Mouse (Mus musculus) megakaryocyte, adult 5-6 weeks (primary cell): ENCODE data around the gene Strc. TPM values are rescaled to one million over a fixed set of nuclear protein-coding genes. Genes with fewer than 3 reads are reported as not detected.

Experiments
- ATAC-seq: 2 replicates; pipeline ENCODE4 v1.8.0; 2016; ENCODE audit warnings: mild to moderate bottlenecking, inconsistent platforms; ENCODE audit not compliant: poor library complexity, severe bottlenecking
- total RNA-seq, 2 experiments: library from RNA; stranded (forward) in 1 of 2; stranded (reverse) in 1 of 2; fragments of 153-499, 151-499 nt in 1 of 2; fragments of 221-1000, 200-1000 nt in 1 of 2; gene quantifications; 2 replicates each; pipeline versions ENCODE4 v1.2.3 to v1.2.4; 2015 to 2017

Gene Strc
- total RNA-seq, 2 experiments from 2014 or later, result not detected

- no peak for ATAC-seq
These were observed 29.5 kb downstream of the Strc start, which contains the start of gene Ckmt1 for GRCm38 (mm10) chr2:121357494-121357893. TSS of gene Ckmt1 (plus strand) at chr2:121357714.

- peak; percentile 99 for ATAC-seq
These were observed 32.0 kb downstream of the Strc start, which contains the start of gene Ppip5k1 for GRCm38 (mm10) chr2:121354820-121355592. TSS of gene Ppip5k1 (minus strand) at chr2:121355396.

GRCm38 (mm10) chr2:121354378-121354777, 32.6 kb downstream of the Strc start:
- ATAC-seq, result no peak

- no peak for ATAC-seq
These were observed 33.8 kb downstream of the Strc start for GRCm38 (mm10) chr2:121353156-121353555.

- ATAC-seq, result no peak
These were observed 47.9 kb downstream of the Strc start for GRCm38 (mm10) chr2:121339057-121339456.

- ATAC-seq, result no peak
These were observed 57.5 kb downstream of the Strc start for GRCm38 (mm10) chr2:121329492-121329891.

GRCm38 (mm10) chr2:121323693-121324470, 63.1 kb downstream of the Strc start:
- no peak for ATAC-seq

GRCm38 (mm10) chr2:121323041-121323440, 63.9 kb downstream of the Strc start:
- no peak for ATAC-seq

- no peak for ATAC-seq
These were observed 70.7 kb downstream of the Strc start for GRCm38 (mm10) chr2:121316278-121316677.

Other genes with a start within 250 kb of the Strc start
- 9.1 and 13.4 TPM in 2 replicates for gene Adal, start 246.7 kb downstream of the Strc start, total RNA-seq (2015)
- gene Adal, start 246.7 kb downstream of the Strc start, total RNA-seq (2017), result 6.5 and 8.5 TPM in 2 replicates
- gene Lcmt2, start 246.5 kb downstream of the Strc start, total RNA-seq (2015), result 5.9 and 6.5 TPM in 2 replicates
- 4.2 and 6.5 TPM in 2 replicates for gene Lcmt2, start 246.5 kb downstream of the Strc start, total RNA-seq (2017)
- 45.1 and 45.5 TPM in 2 replicates for gene Tubgcp4, start 216.5 kb downstream of the Strc start, total RNA-seq (2015)
- gene Tubgcp4, start 216.5 kb downstream of the Strc start, total RNA-seq (2017), result 34.3 and 42.9 TPM in 2 replicates
- gene Zscan29, start 216.0 kb downstream of the Strc start, total RNA-seq (2015), result 24.3 and 27.1 TPM in 2 replicates
- 27.0 and 37.4 TPM in 2 replicates for gene Zscan29, start 216.0 kb downstream of the Strc start, total RNA-seq (2017)
- 8.3 and 10.3 TPM in 2 replicates for gene Trp53bp1, start 115.8 kb downstream of the Strc start, total RNA-seq (2015)
- gene Trp53bp1, start 115.8 kb downstream of the Strc start, total RNA-seq (2017), result 4.6 and 7.9 TPM in 2 replicates
- gene Map1a, start 97.6 kb downstream of the Strc start, total RNA-seq (2015), result 0.96 TPM in 1 of 2 replicates, not detected in the other
- 0.04 and 0.08 TPM in 2 replicates for gene Map1a, start 97.6 kb downstream of the Strc start, total RNA-seq (2017)
- 4.5 and 6.5 TPM in 2 replicates for gene Ppip5k1, start 31.8 kb downstream of the Strc start, total RNA-seq (2015)
- gene Ppip5k1, start 31.8 kb downstream of the Strc start, total RNA-seq (2017), result 8.8 and 12.5 TPM in 2 replicates
- not detected in 2 replicates for gene Ckmt1, start 29.5 kb downstream of the Strc start, total RNA-seq (2015)
- gene Ckmt1, start 29.5 kb downstream of the Strc start, total RNA-seq (2017), result not detected in 2 replicates
- gene Pdia3, start 26.6 kb upstream of the Strc start, total RNA-seq (2015), result 273 and 278 TPM in 2 replicates
- gene Pdia3, start 26.6 kb upstream of the Strc start, total RNA-seq (2017), result 222 and 236 TPM in 2 replicates
- gene Catsper2, start 26.6 kb upstream of the Strc start, total RNA-seq (2015), result 0.98 and 2.1 TPM in 2 replicates
- gene Catsper2, start 26.6 kb upstream of the Strc start, total RNA-seq (2017), result 0.89 and 1.4 TPM in 2 replicates
- gene Ell3, start 57.1 kb upstream of the Strc start, total RNA-seq (2015), result not detected in 2 replicates
- not detected in 2 replicates for gene Ell3, start 57.1 kb upstream of the Strc start, total RNA-seq (2017)
- 390 and 393 TPM in 2 replicates for gene Serf2, start 62.0 kb upstream of the Strc start, total RNA-seq (2015)
- gene Serf2, start 62.0 kb upstream of the Strc start, total RNA-seq (2017), result 216 and 267 TPM in 2 replicates
- 68.9 and 78.0 TPM in 2 replicates for gene Hypk, start 66.1 kb upstream of the Strc start, total RNA-seq (2015)
- gene Hypk, start 66.1 kb upstream of the Strc start, total RNA-seq (2017), result 58.5 and 73.2 TPM in 2 replicates
- gene Serinc4, start 69.6 kb upstream of the Strc start, total RNA-seq (2015), result not detected in 2 replicates
- gene Serinc4, start 69.6 kb upstream of the Strc start, total RNA-seq (2017), result 0.22 TPM in 1 of 2 replicates, not detected in the other
- 39.0 and 40.4 TPM in 2 replicates for gene Mfap1b, start 86.9 kb upstream of the Strc start, total RNA-seq (2015)
- gene Mfap1b, start 86.9 kb upstream of the Strc start, total RNA-seq (2017), result 42.2 and 48.4 TPM in 2 replicates
- 22.1 and 24.2 TPM in 2 replicates for gene Mfap1a, start 119.5 kb upstream of the Strc start, total RNA-seq (2015)
- 42.7 and 47.2 TPM in 2 replicates for gene Mfap1a, start 119.5 kb upstream of the Strc start, total RNA-seq (2017)
- 25.7 and 34.4 TPM in 2 replicates for gene Wdr76, start 119.6 kb upstream of the Strc start, total RNA-seq (2015)
- 34.5 and 35.6 TPM in 2 replicates for gene Wdr76, start 119.6 kb upstream of the Strc start, total RNA-seq (2017)